Mouse (Mus musculus): ENCODE data around the gene Zfp692. TPM values are rescaled to one million over a fixed set of nuclear protein-coding genes. Genes with fewer than 3 reads are reported as not detected.

Gene Zfp692
- polyA plus RNA-seq, 1 experiment from 2014 or later: 15.2 TPM

GRCm38 (mm10) chr11:58331149-58331495, 24.3 kb downstream of the Zfp692 start:
- Histone ChIP-seq H3K4me2 (peak overlapping the region; percentile 92), H3K27ac (ENCODE audit: low read depth) (no peak overlapping the region), H3K4me1 (ENCODE audit: insufficient read depth) (peaks cover 16% of the 10 kb centered on the region; the same call in 1 of the 2 replicates), H3K9me3 (ENCODE audit: low read depth, low read length) (no peaks in the 10 kb centered on the region), H3K9ac (peak overlapping the region; percentile 75), H3K36me3 (ENCODE audit: insufficient read depth) (peaks cover 35% of the 10 kb centered on the region), H3K4me3 (ENCODE audit: low read depth, low read length) (peak overlapping the region; percentile 64), H3K27me3 (ENCODE audit: insufficient read depth, low read length) (no peaks in the 10 kb centered on the region)
- no peak for DNase-seq
- 11% methylated on average over 10 of the region's 10 CpGs for WGBS
- 0 out of 2 replicates have a peak, but pooled peaks have one; percentile 4 for ATAC-seq (ENCODE audit: insufficient read depth)
- no peak for TF ChIP-seq CTCF (IDR thresholded peaks at IDR 0.05; ENCODE audit: low read depth)

DNA sequence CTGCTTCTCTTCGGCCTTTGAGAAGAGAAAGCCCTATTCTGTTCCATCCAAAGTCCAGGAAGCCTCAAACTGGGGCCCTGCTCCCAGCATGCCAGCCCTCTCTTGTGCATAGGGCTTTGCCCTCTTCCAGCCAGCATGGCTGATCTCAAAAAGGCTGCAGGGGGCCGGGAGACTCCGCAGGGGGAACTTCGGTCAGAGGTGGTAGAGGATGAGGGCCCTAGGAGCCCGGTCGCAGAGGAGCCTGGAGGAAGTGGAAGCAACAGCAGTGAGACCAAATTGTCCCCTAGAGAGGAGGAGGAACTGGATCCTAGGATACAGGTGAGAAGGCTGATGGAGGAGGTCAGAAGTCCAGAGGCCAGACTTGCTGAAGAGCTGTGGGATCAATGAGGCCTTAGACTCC, 24.7 kb downstream of the Zfp692 start:
- H3K4me2 ChIP-seq: peak overlapping the region; percentile 92
- peaks cover 16% of the 10 kb centered on the region; the same call in 1 of the 2 replicates for H3K4me1 ChIP-seq (ENCODE audit: insufficient read depth)
- ATAC-seq (ENCODE audit: insufficient read depth) (no peak), DNase-seq (no peak)
- no peaks in the 10 kb centered on the region for H3K27me3 ChIP-seq (ENCODE audit: insufficient read depth, low read length)
- no peaks in the 10 kb centered on the region for H3K9me3 ChIP-seq (ENCODE audit: low read depth, low read length)
- 87% methylated on average over 6 of the region's 6 CpGs for WGBS
- no peak for TF ChIP-seq CTCF (IDR thresholded peaks at IDR 0.05; ENCODE audit: low read depth)
- no peak overlapping the region for H3K27ac ChIP-seq (ENCODE audit: low read depth)
- H3K9ac ChIP-seq: peak overlapping the region; percentile 75
- peak overlapping the region; percentile 64 for H3K4me3 ChIP-seq (ENCODE audit: low read depth, low read length)
- peaks cover 37% of the 10 kb centered on the region for H3K36me3 ChIP-seq (ENCODE audit: insufficient read depth)

DNA sequence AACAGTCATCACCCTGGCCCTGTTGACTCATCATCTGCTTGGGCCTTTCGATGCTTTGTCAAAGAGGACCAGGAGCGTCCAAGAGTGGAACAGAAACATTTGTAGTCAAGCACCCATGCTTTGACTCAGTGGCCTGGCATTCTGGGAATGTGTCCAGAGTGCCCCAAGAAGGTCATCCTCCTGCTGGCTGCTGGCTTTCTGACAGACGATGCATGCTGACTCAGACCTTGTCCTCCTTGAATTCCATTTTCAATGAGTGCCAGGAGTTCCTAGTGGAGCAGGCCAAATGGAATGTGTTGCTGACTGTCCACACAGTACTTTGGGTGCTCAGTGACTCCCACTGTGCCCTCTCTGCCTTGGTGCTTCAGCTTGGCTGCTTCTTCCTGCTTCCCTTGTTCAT, 27.9 kb downstream of the Zfp692 start:
- Histone ChIP-seq H3K9me3 (ENCODE audit: low read depth, low read length) (no peaks in the 10 kb centered on the region), H3K4me3 (ENCODE audit: low read depth, low read length) (no peak overlapping the region), H3K4me1 (ENCODE audit: insufficient read depth) (peaks cover 7% of the 10 kb centered on the region; the same call in 1 of the 2 replicates), H3K36me3 (ENCODE audit: insufficient read depth) (peaks cover 50% of the 10 kb centered on the region), H3K9ac (no peak overlapping the region), H3K27me3 (ENCODE audit: insufficient read depth, low read length) (no peaks in the 10 kb centered on the region), H3K27ac (ENCODE audit: low read depth) (no peak overlapping the region), H3K4me2 (no peak overlapping the region)
- WGBS: 65% methylated on average over 3 of the region's 3 CpGs
- ATAC-seq (ENCODE audit: insufficient read depth): no peak
- TF ChIP-seq CTCF (IDR thresholded peaks at IDR 0.05; ENCODE audit: low read depth): no peak
- DNase-seq: no peak

- H3K4me1 ChIP-seq (ENCODE audit: insufficient read depth): no peaks in the 10 kb centered on the region
- no peak overlapping the region for H3K4me2 ChIP-seq
- no peak for TF ChIP-seq CTCF (IDR thresholded peaks at IDR 0.05; ENCODE audit: low read depth)
- no peak overlapping the region for H3K9ac ChIP-seq
- peaks cover 43% of the 10 kb centered on the region for H3K36me3 ChIP-seq (ENCODE audit: insufficient read depth)
- DNase-seq: no peak
- no peak for ATAC-seq (ENCODE audit: insufficient read depth)
- 91% methylated on average over 4 of the region's 4 CpGs for WGBS
- no peak overlapping the region for H3K4me3 ChIP-seq (ENCODE audit: low read depth, low read length)
- no peaks in the 10 kb centered on the region for H3K9me3 ChIP-seq (ENCODE audit: low read depth, low read length)
- H3K27ac ChIP-seq (ENCODE audit: low read depth): no peak overlapping the region
- no peaks in the 10 kb centered on the region for H3K27me3 ChIP-seq (ENCODE audit: insufficient read depth, low read length)
Observed at GRCm38 (mm10) chr11:58346745-58347144, 39.9 kb downstream of the Zfp692 start.

- ATAC-seq (ENCODE audit: insufficient read depth) (no peak), DNase-seq (no peak)
- WGBS: 72% methylated on average over 4 of the region's 4 CpGs
- Histone ChIP-seq H3K27me3 (ENCODE audit: insufficient read depth, low read length) (no peaks in the 10 kb centered on the region), H3K4me2 (no peak overlapping the region), H3K36me3 (ENCODE audit: insufficient read depth) (peaks cover 22% of the 10 kb centered on the region), H3K4me1 (ENCODE audit: insufficient read depth) (no peaks in the 10 kb centered on the region), H3K9ac (no peak overlapping the region), H3K27ac (ENCODE audit: low read depth) (no peak overlapping the region), H3K4me3 (ENCODE audit: low read depth, low read length) (no peak overlapping the region), H3K9me3 (ENCODE audit: low read depth, low read length) (no peaks in the 10 kb centered on the region)
- TF ChIP-seq CTCF (IDR thresholded peaks at IDR 0.05; ENCODE audit: low read depth): peak; percentile 15; the same call in 1 of the 2 replicates
Observed at GRCm38 (mm10) chr11:58350628-58351027, 43.8 kb downstream of the Zfp692 start.

- no peak for TF ChIP-seq CTCF (IDR thresholded peaks at IDR 0.05; ENCODE audit: low read depth)
- no peak for ATAC-seq (ENCODE audit: insufficient read depth)
Observed at GRCm38 (mm10) chr11:58351179-58351578, 44.3 kb downstream of the Zfp692 start.

GRCm38 (mm10) chr11:58352681-58353548, 46.0 kb downstream of the Zfp692 start:
- no peaks in the 10 kb centered on the region for H3K36me3 ChIP-seq (ENCODE audit: insufficient read depth)
- no peak overlapping the region for H3K4me2 ChIP-seq
- ATAC-seq (ENCODE audit: insufficient read depth): no peak
- no peaks in the 10 kb centered on the region for H3K27me3 ChIP-seq (ENCODE audit: insufficient read depth, low read length)
- TF ChIP-seq CTCF (IDR thresholded peaks at IDR 0.05; ENCODE audit: low read depth): peak; percentile 31; the same call in 1 of the 2 replicates
- no peak overlapping the region for H3K9ac ChIP-seq
- H3K27ac ChIP-seq (ENCODE audit: low read depth): no peak overlapping the region
- peak; percentile 40 for DNase-seq
- WGBS: 12% methylated on average over 7 of the region's 7 CpGs
- H3K9me3 ChIP-seq (ENCODE audit: low read depth, low read length): no peaks in the 10 kb centered on the region
- H3K4me3 ChIP-seq (ENCODE audit: low read depth, low read length): no peak overlapping the region
- no peaks in the 10 kb centered on the region for H3K4me1 ChIP-seq (ENCODE audit: insufficient read depth)

More at GRCm38 (mm10) chr11:58351179-58351578, 44.3 kb downstream of the Zfp692 start:
- Histone ChIP-seq H3K4me3 (ENCODE audit: low read depth, low read length) (no peak overlapping the region), H3K4me2 (no peak overlapping the region), H3K4me1 (ENCODE audit: insufficient read depth) (no peaks in the 10 kb centered on the region), H3K27ac (ENCODE audit: low read depth) (no peak overlapping the region), H3K9ac (no peak overlapping the region), H3K36me3 (ENCODE audit: insufficient read depth) (peaks cover 17% of the 10 kb centered on the region), H3K9me3 (ENCODE audit: low read depth, low read length) (no peaks in the 10 kb centered on the region), H3K27me3 (ENCODE audit: insufficient read depth, low read length) (no peaks in the 10 kb centered on the region)
- WGBS: 69% methylated on average over 5 of the region's 5 CpGs
- DNase-seq: no peak
